In the genomic region with DNA sequence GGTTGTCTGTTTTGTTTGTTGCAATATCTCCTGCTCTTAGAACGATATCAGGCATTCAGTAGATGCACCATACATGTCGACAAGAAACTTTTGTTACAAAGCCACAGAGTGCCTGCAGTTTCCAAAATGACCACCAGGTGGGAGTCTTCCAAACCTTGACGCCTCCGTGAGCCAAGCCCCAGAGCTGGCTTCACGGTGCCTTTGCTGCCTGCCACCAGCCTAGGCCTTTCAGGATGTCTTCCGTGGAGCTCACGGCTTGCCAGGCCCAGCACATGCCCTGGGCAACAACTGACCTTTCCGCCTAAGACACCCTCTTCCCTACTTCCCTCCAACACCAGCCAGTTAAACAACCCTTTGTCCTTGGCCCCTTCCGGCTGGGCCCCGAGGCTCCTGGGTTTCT, we compare ENCODE assay signal across 8 mouse cellular contexts. TPM values are rescaled to one million over a fixed set of nuclear protein-coding genes. Genes with fewer than 3 reads are reported as not detected.
DNase-seq lines count a peak whose midpoint lies in the region; ATAC-seq and TF ChIP-seq lines count a peak whose summit lies in the region.

No protein-coding gene starts in this region.

- peak overlapping the region; percentile 77 for H3ac ChIP-seq in C2C12 (ENCODE audit: control insufficient read depth, insufficient read length, low read depth)

- H3K27ac ChIP-seq in heart, embryonic 12.5 days (ENCODE audit: poor library complexity, severe bottlenecking) = no peak overlapping the region
- H3K27ac ChIP-seq in kidney, embryonic 16.5 days (ENCODE audit: low read length) = no peak overlapping the region
- H3K27ac ChIP-seq in liver, adult 2 months (replicated peaks; ENCODE audit: insufficient read depth, low read depth, low read length) = no peak overlapping the region

- WGBS in heart, embryonic 12.5 days = 24% methylated on average over 10 of the region's 10 CpGs
- 20% methylated on average over 10 of the region's 10 CpGs for WGBS in kidney, embryonic 16.5 days
- 20% methylated on average over 10 of the region's 10 CpGs for WGBS in liver, adult 2 months

- H3K9me3 ChIP-seq in heart, embryonic 12.5 days (replicated peaks) = peaks cover 10% of the 10 kb centered on the region; the same call in 1 of the 2 replicates
- H3K9me3 ChIP-seq in kidney, embryonic 16.5 days (ENCODE audit: low read length) = no peaks in the 10 kb centered on the region

- no peaks in the 10 kb centered on the region for H3K4me1 ChIP-seq in heart, embryonic 12.5 days (replicated peaks)
- no peaks in the 10 kb centered on the region for H3K4me1 ChIP-seq in kidney, embryonic 16.5 days (ENCODE audit: insufficient read depth, low read length)
- no peaks in the 10 kb centered on the region for H3K4me1 ChIP-seq in liver, adult 2 months (ENCODE audit: control insufficient read depth, insufficient read depth, low read length)

- TF ChIP-seq CTCF in C2C12 (IDR thresholded peaks at IDR 0.05; ENCODE audit: control insufficient read depth, insufficient read depth, insufficient read length) = peak; percentile 35
- peak; percentile 81 for TF ChIP-seq CTCF in liver, adult 2 months (IDR thresholded peaks at IDR 0.05; ENCODE audit: low read depth, low read length)

- no peak overlapping the region for H3K4me3 ChIP-seq in C2C12 (ENCODE audit: insufficient read depth, poor library complexity, severe bottlenecking)
- no peak overlapping the region for H3K4me3 ChIP-seq in heart, embryonic 12.5 days
- no peak overlapping the region for H3K4me3 ChIP-seq in kidney, embryonic 16.5 days (ENCODE audit: low read length)
- H3K4me3 ChIP-seq in liver, adult 2 months (ENCODE audit: insufficient read depth, low read depth, low read length) = no peak overlapping the region

- ATAC-seq in erythroid progenitor cell, adult 5-6 weeks (replicated peaks; ENCODE audit: low FRiP score, poor library complexity, severe bottlenecking) = peak; percentile 71
- ATAC-seq in heart, embryonic 12.5 days (ENCODE audit: insufficient number of reproducible peaks, low FRiP score) = peak; percentile 72
- peak; percentile 76 for ATAC-seq in kidney, embryonic 16.5 days (ENCODE audit: low FRiP score, low TSS enrichment)
- ATAC-seq in monocyte, adult 5-6 weeks (replicated peaks; ENCODE audit: insufficient number of reproducible peaks, low FRiP score, low TSS enrichment, poor library complexity, severe bottlenecking) = peak; percentile 62

- TF ChIP-seq POLR2A in liver, adult 2 months (IDR thresholded peaks at IDR 0.05; ENCODE audit: extremely low read depth, insufficient read depth, low read length) = no peak

- H3K79me2 ChIP-seq in C2C12 (ENCODE audit: control insufficient read depth, insufficient read depth) = no peaks in the 10 kb centered on the region
- H3K79me2 ChIP-seq in liver, adult 2 months (ENCODE audit: control insufficient read depth, insufficient read depth, low read length) = no peaks in the 10 kb centered on the region

- no peaks in the 10 kb centered on the region for H3K27me3 ChIP-seq in C2C12 (ENCODE audit: control insufficient read depth, insufficient read depth, insufficient read length)
- peaks cover 11% of the 10 kb centered on the region for H3K27me3 ChIP-seq in heart, embryonic 12.5 days (replicated peaks)
- H3K27me3 ChIP-seq in kidney, embryonic 16.5 days (ENCODE audit: insufficient read depth, low read length) = no peaks in the 10 kb centered on the region
- H3K27me3 ChIP-seq in liver, adult 2 months (ENCODE audit: control insufficient read depth, insufficient read depth, low read length) = peaks cover 2% of the 10 kb centered on the region; the same call in 1 of the 2 replicates

- H3K4me2 ChIP-seq in heart, embryonic 12.5 days = no peak overlapping the region
- H3K4me2 ChIP-seq in kidney, embryonic 16.5 days (replicated peaks; ENCODE audit: low read depth, low read length) = no peak overlapping the region

- no peaks in the 10 kb centered on the region for H3K36me3 ChIP-seq in C2C12 (ENCODE audit: control insufficient read depth, insufficient read depth)
- no peaks in the 10 kb centered on the region for H3K36me3 ChIP-seq in heart, embryonic 12.5 days
- H3K36me3 ChIP-seq in kidney, embryonic 16.5 days (ENCODE audit: insufficient read depth, low read length) = no peaks in the 10 kb centered on the region
- H3K36me3 ChIP-seq in liver, adult 2 months (ENCODE audit: control insufficient read depth, insufficient read depth, low read length) = no peaks in the 10 kb centered on the region

- no peak overlapping the region for H3K9ac ChIP-seq in heart, embryonic 12.5 days
- H3K9ac ChIP-seq in kidney, embryonic 16.5 days (replicated peaks; ENCODE audit: low read length) = no peak overlapping the region
- H3K9ac ChIP-seq in liver, adult 2 months (ENCODE audit: low read depth, low read length) = no peak overlapping the region

- no peaks in the 10 kb centered on the region for H3K79me3 ChIP-seq in C2C12 (ENCODE audit: low read depth)

- peak; percentile 90 for DNase-seq in brain, adult 2 months (ENCODE audit: low read depth, low spot score)
- DNase-seq in liver, adult 2 months (ENCODE audit: extremely low read depth, low read depth, low spot score) = peak; percentile 47
- DNase-seq in spleen, postnatal 14 days (ENCODE audit: low spot score in 2 of 2) = peak; percentile 84 to 88

TF ChIP-seq in C2C12, 6 proteins besides CTCF, POLR2A, EP300 and RAD21:
- no peak for TF ChIP-seq MYOG (IDR thresholded peaks at IDR 0.05; ENCODE audit: control insufficient read depth, extremely low read depth, insufficient read length)
- TF ChIP-seq MAX (IDR thresholded peaks at IDR 0.05) = peak; percentile 69

RNA-seq across cellular contexts. Expression of a gene that starts 5.2 kb away (rescaled TPM):
- 82.2 TPM for polyA plus RNA-seq in C2C12 (2012; fragmentation: generic; extraction: Trizol)
- 237 and 287 TPM in 2 replicates for total RNA-seq in erythroid progenitor cell, adult 5-6 weeks (2015; ENCODE audit: low replicate concordance)
- total RNA-seq in erythroid progenitor cell, adult 5-6 weeks (2017; ENCODE audit: low replicate concordance) = 417 and 443 TPM in 2 replicates
- 6.9 and 7.8 TPM in 2 replicates for polyA plus RNA-seq in heart, embryonic 12.5 days (2016; fragmentation: Nextera tagmentation; extraction: Ambion mirVana)
- polyA plus RNA-seq in kidney, embryonic 16.5 days (2015; fragmentation: Nextera tagmentation; extraction: Ambion mirVana) = 4.4 and 4.9 TPM in 2 replicates
- 0.20 and 0.83 TPM in 2 replicates for total RNA-seq in liver, adult 2 months (2014; rRNA removed)
- polyA plus RNA-seq in liver, adult 2 months (2012; rRNA removed) = 0.55 and 0.66 TPM in 2 replicates
- 10.3 to 11.8 TPM (median 11.5 TPM) in 3 replicates for total RNA-seq in monocyte, adult 5-6 weeks (2017)

RNA-seq across cellular contexts. Expression of a gene that starts 15.8 kb away (rescaled TPM):
- polyA plus RNA-seq in C2C12 (2012; fragmentation: generic; extraction: Trizol) = not detected
- total RNA-seq in erythroid progenitor cell, adult 5-6 weeks (2015; ENCODE audit: low replicate concordance) = not detected in 2 replicates
- total RNA-seq in erythroid progenitor cell, adult 5-6 weeks (2017; ENCODE audit: low replicate concordance) = not detected in 2 replicates
- not detected in 2 replicates for polyA plus RNA-seq in heart, embryonic 12.5 days (2016; fragmentation: Nextera tagmentation; extraction: Ambion mirVana)
- polyA plus RNA-seq in kidney, embryonic 16.5 days (2015; fragmentation: Nextera tagmentation; extraction: Ambion mirVana) = not detected in 2 replicates
- not detected in 2 replicates for total RNA-seq in liver, adult 2 months (2014; rRNA removed)
- not detected in 2 replicates for polyA plus RNA-seq in liver, adult 2 months (2012; rRNA removed)
- total RNA-seq in monocyte, adult 5-6 weeks (2017) = not detected in 3 replicates

RNA-seq across cellular contexts. Expression of a gene that starts 31.1 kb away (rescaled TPM):
- polyA plus RNA-seq in C2C12 (2012; fragmentation: generic; extraction: Trizol) = 0.22 TPM
- total RNA-seq in erythroid progenitor cell, adult 5-6 weeks (2015; ENCODE audit: low replicate concordance) = not detected in 2 replicates
- total RNA-seq in erythroid progenitor cell, adult 5-6 weeks (2017; ENCODE audit: low replicate concordance) = not detected in 2 replicates
- polyA plus RNA-seq in heart, embryonic 12.5 days (2016; fragmentation: Nextera tagmentation; extraction: Ambion mirVana) = 0.31 TPM in 1 of 2 replicates, not detected in the other
- 0.19 and 0.42 TPM in 2 replicates for polyA plus RNA-seq in kidney, embryonic 16.5 days (2015; fragmentation: Nextera tagmentation; extraction: Ambion mirVana)
- not detected in 2 replicates for total RNA-seq in liver, adult 2 months (2014; rRNA removed)
- not detected in 2 replicates for polyA plus RNA-seq in liver, adult 2 months (2012; rRNA removed)
- 2.3 TPM in 1 of 3 replicates, not detected in the others for total RNA-seq in monocyte, adult 5-6 weeks (2017)

RNA-seq across cellular contexts. Expression of a gene that starts 34.6 kb away (rescaled TPM):
- 21.8 TPM for polyA plus RNA-seq in C2C12 (2012; fragmentation: generic; extraction: Trizol)
- 33.9 and 52.0 TPM in 2 replicates for total RNA-seq in erythroid progenitor cell, adult 5-6 weeks (2015; ENCODE audit: low replicate concordance)
- 25.2 and 42.7 TPM in 2 replicates for total RNA-seq in erythroid progenitor cell, adult 5-6 weeks (2017; ENCODE audit: low replicate concordance)
- 21.4 and 21.6 TPM in 2 replicates for polyA plus RNA-seq in heart, embryonic 12.5 days (2016; fragmentation: Nextera tagmentation; extraction: Ambion mirVana)
- polyA plus RNA-seq in kidney, embryonic 16.5 days (2015; fragmentation: Nextera tagmentation; extraction: Ambion mirVana) = 28.3 and 31.9 TPM in 2 replicates
- 3.7 and 5.0 TPM in 2 replicates for total RNA-seq in liver, adult 2 months (2014; rRNA removed)
- 11.7 and 17.8 TPM in 2 replicates for polyA plus RNA-seq in liver, adult 2 months (2012; rRNA removed)
- total RNA-seq in monocyte, adult 5-6 weeks (2017) = 20.1 to 30.8 TPM (median 22.6 TPM) in 3 replicates

RNA-seq across cellular contexts. Expression of a gene that starts 48.4 kb away (rescaled TPM):
- polyA plus RNA-seq in C2C12 (2012; fragmentation: generic; extraction: Trizol) = 2.4 TPM
- 0.72 TPM in 1 of 2 replicates, not detected in the other for total RNA-seq in erythroid progenitor cell, adult 5-6 weeks (2015; ENCODE audit: low replicate concordance)
- 0.39 TPM in 1 of 2 replicates, not detected in the other for total RNA-seq in erythroid progenitor cell, adult 5-6 weeks (2017; ENCODE audit: low replicate concordance)
- 5.5 and 5.6 TPM in 2 replicates for polyA plus RNA-seq in heart, embryonic 12.5 days (2016; fragmentation: Nextera tagmentation; extraction: Ambion mirVana)
- 12.8 and 13.9 TPM in 2 replicates for polyA plus RNA-seq in kidney, embryonic 16.5 days (2015; fragmentation: Nextera tagmentation; extraction: Ambion mirVana)
- 2.4 and 2.8 TPM in 2 replicates for total RNA-seq in liver, adult 2 months (2014; rRNA removed)
- polyA plus RNA-seq in liver, adult 2 months (2012; rRNA removed) = 2.6 and 3.3 TPM in 2 replicates
- 2.4 to 4.6 TPM (median 4.5 TPM) in 3 replicates for total RNA-seq in monocyte, adult 5-6 weeks (2017)
